Mouse (Mus musculus) ovary, adult 2 months (tissue): Measurements from ENCODE around the gene Commd2. TPM values are rescaled to one million over a fixed set of nuclear protein-coding genes. Genes with fewer than 3 reads are reported as not detected.

Experiments
- polyA plus RNA-seq: library from polyadenylated mRNA; depleted of rRNA; stranded (reverse); fragments of >200 nt; gene quantifications from 2 replicates; pipeline ENCODE4 v1.2.3, GENCODE M21; 2012; rRNA removed

The Commd2 gene
- polyA plus RNA-seq: 14.6 and 19.6 TPM in 2 replicates

DNA sequence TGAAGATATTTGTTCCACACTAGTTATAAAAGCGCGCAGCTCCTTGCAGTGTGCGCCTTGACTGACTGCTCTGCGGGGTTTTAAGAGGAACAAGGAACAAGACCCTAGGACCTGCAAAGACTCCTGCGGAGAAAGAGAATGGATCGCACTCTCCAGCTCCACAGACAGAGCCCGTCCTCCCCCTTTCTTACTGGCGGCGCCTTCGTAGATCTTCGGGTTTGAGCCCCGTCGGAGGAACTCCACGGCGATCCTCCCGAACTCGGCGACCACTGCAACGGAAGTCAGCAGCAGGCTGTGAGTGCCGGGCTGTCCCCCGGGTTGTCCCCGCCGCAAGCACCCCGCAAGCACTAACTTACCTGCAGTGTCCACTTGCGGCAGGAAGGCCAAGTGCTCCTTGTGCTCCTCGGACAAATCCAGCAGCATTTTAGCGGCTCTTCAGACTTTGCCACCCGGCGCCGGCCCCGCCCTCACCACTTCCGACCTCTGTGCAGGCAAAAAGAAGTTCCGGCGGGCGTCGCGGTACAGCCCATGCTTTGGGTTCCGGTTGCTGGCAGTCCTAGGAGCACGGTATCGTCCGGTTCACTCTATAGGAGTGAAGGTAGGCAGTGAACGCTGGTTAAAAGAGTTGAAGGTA is at the start of gene Commd2:
Gene Commd2 (minus strand): TSS at position 485 of the 634 bp plus-strand sequence.

GRCm38 (mm10) chr3:57692719-57693118 is 41.2 kb upstream of the Commd2 start, which contains the start of gene Ankub1:
Ankub1 (minus strand) TSS chr3:57692799.

Other genes starting within 250 kb of the Commd2 start
- 0.29 and 0.32 TPM in 2 replicates for gene Tm4sf4, start 226.4 kb downstream of the Commd2 start, polyA plus RNA-seq
- 51.8 and 64.5 TPM in 2 replicates for gene Wwtr1, start 75.8 kb downstream of the Commd2 start, polyA plus RNA-seq
- gene Ankub1, start 41.1 kb upstream of the Commd2 start, polyA plus RNA-seq: 0.36 and 0.38 TPM in 2 replicates
- 35.5 and 42.7 TPM in 2 replicates for gene Rnf13, start 84.3 kb upstream of the Commd2 start, polyA plus RNA-seq
- gene Pfn2, start 196.4 kb upstream of the Commd2 start, polyA plus RNA-seq: 17.9 and 30.2 TPM in 2 replicates